Comparison of ENCODE assay signal across 14 mouse cellular contexts in the genomic region with DNA sequence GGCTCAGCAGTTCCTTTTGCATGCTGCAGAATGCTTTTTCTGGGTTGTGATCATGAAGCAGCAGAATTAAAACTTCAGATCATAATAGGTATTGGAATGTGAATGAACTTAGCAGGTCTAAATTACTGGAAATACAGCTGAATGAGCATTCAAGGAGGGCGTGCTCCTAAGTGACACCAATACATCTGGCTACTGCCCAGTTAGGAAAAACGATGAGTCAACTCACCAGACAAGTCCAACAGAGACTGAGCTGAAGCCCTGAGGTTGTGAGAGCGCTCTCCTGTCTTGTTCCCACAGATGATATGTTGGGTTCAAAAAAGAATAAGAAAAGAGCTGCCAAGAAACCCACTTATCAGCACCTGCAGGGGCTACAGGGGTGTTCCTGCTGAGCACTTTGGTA.
"Had no signal": no experiment of that assay in that cellular context is flagged by ENCODE, and none has a peak within 500 bp of the region (broad histone marks: within the 10 kb centered on the region; RNA-seq: fewer than 3 reads in every experiment).

No protein-coding gene starts in this region.

- H3K9ac ChIP-seq: intestine, embryonic 15.5 days; liver, embryonic 12.5 days; lung, embryonic 15.5 days; neural tube, embryonic 15.5 days had no signal

- H3K27me3 ChIP-seq: intestine, embryonic 15.5 days; liver, embryonic 12.5 days; lung, embryonic 15.5 days; neural tube, embryonic 15.5 days had no signal

- H3K9me3 ChIP-seq: intestine, embryonic 15.5 days; liver, embryonic 12.5 days; lung, embryonic 15.5 days; midbrain, embryonic 10.5 days; neural tube, embryonic 15.5 days had no signal

- DNase-seq: kidney, adult 18-20 months; kidney, postnatal 25 days; layer of hippocampus, postnatal 36 days; left cerebral cortex, postnatal 4 days; midbrain, embryonic 14.5 days; right cerebral cortex, adult 18-20 months; thymus, adult 2 months; thymus, postnatal 25 days had no signal

- H3K36me3 ChIP-seq: intestine, embryonic 15.5 days; liver, embryonic 12.5 days; lung, embryonic 15.5 days; midbrain, embryonic 10.5 days; neural tube, embryonic 15.5 days had no signal

- H3K4me1 ChIP-seq: intestine, embryonic 15.5 days; liver, embryonic 12.5 days; lung, embryonic 15.5 days; midbrain, embryonic 10.5 days; neural tube, embryonic 15.5 days had no signal

- H3K27ac ChIP-seq: intestine, embryonic 15.5 days; liver, embryonic 12.5 days; lung, embryonic 15.5 days; midbrain, embryonic 10.5 days; neural tube, embryonic 15.5 days had no signal

- H3K4me2 ChIP-seq: intestine, embryonic 15.5 days; liver, embryonic 12.5 days; lung, embryonic 15.5 days; neural tube, embryonic 15.5 days had no signal

- ATAC-seq: intestine, embryonic 15.5 days; liver, embryonic 12.5 days had no signal

- H3K4me3 ChIP-seq: intestine, embryonic 15.5 days; liver, embryonic 12.5 days; lung, embryonic 15.5 days; midbrain, embryonic 10.5 days; myocyte; neural tube, embryonic 15.5 days had no signal
